Mouse (Mus musculus): ENCODE data around the gene Nucks1. TPM values are rescaled to one million over a fixed set of nuclear protein-coding genes. Genes with fewer than 3 reads are reported as not detected.

Nucks1 gene
- polyA plus RNA-seq, 3 experiments from 2014 or later, result 36.5 to 67.7 (median 43.0) TPM

DNA sequence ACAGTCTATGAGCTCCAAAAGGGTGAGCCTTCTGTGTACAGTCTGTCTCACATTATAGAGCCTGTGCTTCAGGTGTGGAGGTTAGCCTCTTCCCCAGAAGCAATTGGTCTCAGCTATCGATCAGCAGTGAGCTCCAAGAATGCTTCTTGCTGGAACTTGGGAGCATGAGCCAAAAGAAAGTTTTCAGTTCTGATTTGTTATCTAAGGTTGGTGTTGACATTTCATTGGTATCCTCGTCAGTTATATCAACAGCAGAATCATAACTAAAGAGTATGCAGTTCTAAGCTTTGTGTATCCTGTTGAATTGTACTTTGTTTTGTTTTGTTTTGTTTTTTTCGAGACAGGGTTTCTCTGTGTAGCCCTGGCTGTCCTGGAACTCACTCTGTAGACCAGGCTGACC is 11.8 kb downstream of the Nucks1 start:
- ATAC-seq, result no peak

GRCm38 (mm10) chr1:131933471-131933870 is 23.1 kb downstream of the Nucks1 start:
- no peak for ATAC-seq

- ATAC-seq, result no peak
These were observed 27.4 kb downstream of the Nucks1 start for GRCm38 (mm10) chr1:131937659-131938305.

GRCm38 (mm10) chr1:131938811-131939210 is 28.5 kb downstream of the Nucks1 start:
- ATAC-seq, result no peak

GRCm38 (mm10) chr1:131940711-131941244 is 30.4 kb downstream of the Nucks1 start:
- no peak for ATAC-seq

- no peak for ATAC-seq
These were observed 31.2 kb downstream of the Nucks1 start for GRCm38 (mm10) chr1:131941501-131941900.

DNA sequence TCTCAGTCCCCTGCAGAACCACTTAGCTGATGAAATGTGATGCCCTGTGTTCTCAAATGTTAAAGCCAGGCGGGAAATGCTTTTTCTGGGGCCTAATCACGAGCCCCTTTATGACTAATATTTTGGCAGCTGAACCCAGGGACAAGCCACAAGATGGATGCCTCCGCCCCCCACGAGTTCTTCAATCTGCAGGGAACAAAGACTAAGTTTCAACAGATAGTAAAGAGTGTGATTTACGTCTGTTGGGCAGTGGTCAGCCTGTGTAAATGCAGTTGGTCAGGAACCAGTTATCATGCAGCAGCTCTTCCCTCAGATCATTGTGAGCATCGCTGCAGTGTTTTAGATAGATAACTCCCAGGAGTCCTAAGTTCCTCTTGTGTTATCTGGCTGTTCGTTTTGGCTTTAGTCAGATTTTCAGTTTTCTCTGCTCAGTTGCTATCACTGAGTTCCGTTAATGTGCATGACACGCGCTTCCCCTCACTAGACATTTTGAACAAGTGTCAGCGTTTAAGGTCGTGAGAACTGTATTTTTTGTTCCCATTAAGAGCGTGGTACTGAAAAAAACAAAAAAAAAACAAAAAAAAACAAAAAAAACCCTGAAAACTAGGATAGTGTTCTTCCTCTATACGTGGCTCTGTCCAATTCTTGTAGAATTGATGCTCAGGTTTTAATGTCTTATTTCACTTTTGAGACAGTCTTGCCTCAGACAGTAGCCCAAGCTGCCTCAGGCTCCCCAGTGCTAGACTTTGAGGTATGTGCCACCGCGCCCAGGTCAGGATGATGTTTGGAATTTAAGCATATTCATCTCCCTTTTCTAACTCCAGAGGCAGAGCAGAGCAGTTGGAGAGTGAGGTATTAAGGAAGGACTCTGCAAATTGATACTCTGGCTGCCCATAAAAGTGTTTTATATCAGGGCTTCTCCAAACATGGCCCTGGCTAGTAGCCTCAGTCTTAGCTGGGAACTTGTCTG is 32.6 kb downstream of the Nucks1 start:
- no peak for ATAC-seq

GRCm38 (mm10) chr1:131945674-131946440 is 35.5 kb downstream of the Nucks1 start:
- no peak for ATAC-seq

DNA sequence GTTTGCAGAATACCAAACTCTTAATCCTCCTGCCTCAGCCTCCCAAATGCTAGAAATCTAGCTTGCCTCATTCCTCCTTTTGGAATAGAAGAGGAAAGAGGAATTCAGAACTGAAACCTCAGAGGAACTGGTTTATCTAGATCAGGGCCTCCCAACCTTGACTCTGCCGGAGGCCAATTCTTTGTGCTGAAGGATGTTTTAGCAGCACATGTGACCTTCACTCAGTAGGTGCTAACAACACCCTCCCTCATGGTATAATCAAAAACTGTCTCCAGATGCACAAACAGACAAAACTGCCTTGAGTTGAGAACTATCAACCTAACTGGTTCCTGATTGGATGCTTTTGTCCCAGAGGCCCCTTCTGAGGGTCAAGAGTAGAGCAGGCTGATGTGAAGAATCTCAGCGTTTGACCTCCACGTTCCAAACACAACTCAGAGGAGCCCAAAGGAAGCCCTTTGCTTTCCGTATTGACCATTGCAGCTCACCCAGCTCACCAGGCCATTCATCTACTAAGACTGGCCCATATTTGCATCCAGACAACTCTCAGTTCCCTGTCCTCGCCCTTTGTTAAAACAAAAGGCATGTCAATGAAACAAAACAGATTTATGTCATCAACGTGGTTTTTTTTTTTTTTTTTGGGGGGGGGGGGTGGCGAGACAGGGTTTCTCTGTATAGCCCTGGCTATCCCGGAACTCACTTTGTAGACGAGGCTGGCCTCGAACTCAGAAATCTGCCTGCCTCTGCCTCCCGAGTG is 36.3 kb downstream of the Nucks1 start:
- no peak for ATAC-seq

DNA sequence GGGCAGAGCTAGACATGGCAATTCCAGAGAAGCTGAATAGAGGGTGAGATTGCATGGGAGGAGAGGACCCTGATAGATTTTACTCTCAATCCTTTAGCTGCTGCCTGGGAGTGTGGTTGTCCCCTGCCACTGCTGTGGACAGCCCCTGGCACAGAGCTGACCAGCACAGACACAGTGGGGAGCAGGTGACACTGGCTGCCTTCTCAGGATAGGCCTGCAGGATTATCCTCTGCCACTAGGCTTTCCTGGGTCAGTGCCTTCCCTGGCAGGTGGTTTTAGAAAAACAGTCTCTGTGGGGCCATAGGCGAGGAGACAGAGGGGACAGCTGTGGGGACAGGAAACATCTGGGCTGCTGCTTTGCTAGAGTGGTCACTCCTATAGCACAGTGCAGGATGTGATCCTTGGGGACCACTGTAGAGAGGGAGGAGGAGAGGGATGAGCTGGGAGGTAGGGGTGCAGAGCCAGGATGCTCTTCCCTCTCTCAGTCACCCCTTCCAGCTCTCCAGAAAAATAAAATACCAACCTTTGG is 37.7 kb downstream of the Nucks1 start:
- no peak for ATAC-seq

GRCm38 (mm10) chr1:131954242-131954865 is 44.0 kb downstream of the Nucks1 start:
- no peak for ATAC-seq

DNA sequence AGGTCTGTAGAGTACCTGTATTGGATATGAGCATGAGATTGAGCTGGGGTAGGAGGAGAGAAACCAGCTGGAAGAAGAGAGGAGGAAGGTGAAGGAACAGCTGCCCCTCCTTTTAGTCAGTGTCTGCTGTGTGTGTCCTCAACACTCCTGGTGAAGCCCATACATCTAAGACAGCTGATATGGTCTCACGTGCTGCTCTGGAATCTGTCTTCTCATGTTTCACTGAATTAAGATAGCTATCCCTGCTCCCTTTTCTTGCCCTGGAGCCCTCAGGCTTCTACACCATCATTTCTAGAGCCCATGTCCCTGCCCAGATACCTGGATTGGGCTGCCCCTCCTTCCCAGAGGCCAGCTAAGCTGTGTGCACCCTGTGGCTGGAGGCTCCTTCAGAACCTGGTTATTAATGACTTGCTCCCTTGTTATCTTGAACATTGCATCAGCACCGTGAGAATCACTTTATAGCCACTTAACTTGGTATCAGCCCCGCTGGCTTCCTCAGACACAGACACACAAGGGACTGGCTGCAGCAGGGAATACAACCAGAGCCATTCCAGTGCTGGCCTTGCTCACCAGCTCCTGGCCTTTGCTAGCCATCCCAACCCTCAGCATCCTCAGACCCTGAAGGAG is 44.9 kb downstream of the Nucks1 start:
- ATAC-seq, result no peak

- ATAC-seq, result no peak
These were observed 47.1 kb downstream of the Nucks1 start for GRCm38 (mm10) chr1:131957416-131957815.

- ATAC-seq, result no peak
These were observed 50.7 kb downstream of the Nucks1 start for GRCm38 (mm10) chr1:131961004-131961403.

DNA sequence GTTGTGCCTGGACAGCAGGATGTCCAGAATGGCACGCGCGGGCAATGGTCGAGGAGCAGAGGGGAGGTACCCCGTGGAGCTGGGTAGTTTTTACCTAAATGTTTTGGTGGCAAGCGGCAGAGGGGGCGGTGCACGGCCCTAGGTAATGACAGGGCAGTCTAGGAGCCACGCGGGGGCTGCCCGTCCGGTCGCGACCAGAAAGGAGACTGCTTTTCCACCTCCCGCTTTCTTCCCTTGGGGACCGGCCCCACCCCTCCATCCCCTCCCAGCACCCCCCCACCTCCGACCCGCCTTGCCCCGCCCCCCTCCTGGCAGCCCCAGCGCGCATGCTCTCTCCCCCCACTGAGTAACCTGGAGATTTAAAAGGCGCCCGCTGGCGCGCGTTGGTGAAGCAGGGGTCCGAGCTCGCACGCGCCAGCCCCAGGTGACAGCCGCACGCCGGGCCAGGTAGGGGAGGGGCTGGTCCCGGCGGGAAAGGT is 52.3 kb downstream of the Nucks1 start, which contains the start of gene Slc45a3:
Gene Slc45a3, plus strand, starts transcription at position 362 of the 479 bp plus-strand sequence.
- ATAC-seq, result no peak

DNA sequence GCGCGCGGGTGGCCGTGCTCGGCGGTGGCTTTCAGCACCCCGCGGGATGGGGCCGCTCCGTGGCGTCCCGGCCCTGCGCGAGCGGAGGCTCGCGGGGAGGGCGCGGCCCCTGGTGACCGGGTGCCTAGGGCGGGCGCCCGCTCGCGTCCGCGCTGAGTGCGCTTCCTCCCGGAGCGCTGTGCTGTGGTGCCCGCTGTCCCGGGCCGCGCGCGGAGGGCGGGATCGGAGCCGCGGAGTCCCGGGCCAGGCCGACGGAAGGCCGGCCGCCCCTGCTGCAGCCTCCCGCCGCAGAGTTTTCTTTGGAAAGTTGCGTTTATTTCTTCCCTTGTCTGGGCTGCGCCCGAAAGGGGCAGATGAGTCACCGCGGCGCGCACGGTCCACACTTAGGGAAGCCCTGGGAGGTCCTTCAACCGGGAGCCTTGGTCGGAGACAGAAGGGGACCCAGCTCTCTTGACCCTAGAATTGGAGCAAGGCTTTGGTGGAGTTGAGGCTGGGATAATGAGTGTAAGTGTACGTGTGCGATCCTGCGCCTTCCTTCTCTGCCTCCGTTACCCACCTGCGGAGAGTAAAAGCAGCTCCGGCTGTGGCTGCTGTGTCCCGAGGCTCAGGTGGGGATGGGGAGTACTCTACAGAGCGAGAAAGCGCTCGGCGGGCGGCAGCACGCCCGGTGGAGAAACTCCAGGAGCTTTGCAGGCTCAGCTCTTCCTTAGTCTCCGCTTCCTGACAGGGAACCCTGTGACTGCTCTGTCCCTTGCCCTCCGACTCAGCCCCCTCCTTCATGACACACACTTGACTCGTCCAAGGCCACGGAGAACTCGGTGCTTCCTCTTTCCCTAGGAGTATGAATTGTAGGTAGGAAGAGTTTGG is 53.0 kb downstream of the Nucks1 start:
- no peak for ATAC-seq

GRCm38 (mm10) chr1:131964100-131964499 is 53.8 kb downstream of the Nucks1 start:
- no peak for ATAC-seq

- no peak for ATAC-seq
These were observed 54.2 kb downstream of the Nucks1 start for GRCm38 (mm10) chr1:131964580-131964979.

DNA sequence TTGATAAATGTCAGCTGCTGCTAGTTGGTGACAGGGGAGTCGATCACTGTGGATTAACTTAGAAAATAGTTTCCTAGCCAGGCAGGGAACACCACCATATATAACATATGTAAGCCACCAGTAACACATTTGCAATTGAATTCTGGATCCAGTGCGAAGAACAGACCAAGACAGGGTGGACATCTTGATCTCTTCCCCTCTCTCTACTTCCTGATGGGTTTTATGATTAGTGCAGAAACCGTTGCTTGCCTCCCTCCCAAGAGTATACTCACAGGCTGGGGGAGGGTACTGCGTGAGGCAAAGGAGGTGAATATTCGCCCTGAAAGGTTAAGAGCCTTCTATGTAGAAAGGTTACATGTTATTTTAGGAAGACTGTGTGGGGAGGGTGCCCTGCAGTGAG is 55.5 kb downstream of the Nucks1 start:
- ATAC-seq, result no peak

All from inflammation-experienced regulatory T-cells, adult 6 months (primary cell).